Mouse (Mus musculus) lung, adult 2 months (tissue): ENCODE results near the gene Epop.

Experiments
- CTCF ChIP-seq: fragments of 200-500 bp; IDR thresholded peaks from 2 replicates; pipeline ENCODE4 v1.5.1; 2011; ENCODE audit warnings: mild to moderate bottlenecking, low read length, control low read depth; ENCODE audit not compliant: insufficient read depth
- POLR2A ChIP-seq: fragments of 200-500 bp; IDR thresholded peaks from 2 replicates; pipeline ENCODE4 v1.6.1; 2011; ENCODE audit warnings: low read depth, mild to moderate bottlenecking, control low read depth, low read length, borderline replicate concordance; ENCODE audit errors: extremely low read depth

- TF ChIP-seq CTCF (no peak), POLR2A (no peak)
These were observed 47.9 kb upstream of the Epop start for GRCm38 (mm10) chr11:97677381-97677780.
